Mouse (Mus musculus): Measurements from ENCODE around the gene Foxi2. TPM values are rescaled to one million over a fixed set of nuclear protein-coding genes. Genes with fewer than 3 reads are reported as not detected.

The Foxi2 gene
- polyA plus RNA-seq (2015; fragmentation: Nextera tagmentation; extraction: Ambion mirVana): not detected in 2 replicates

GRCm38 (mm10) chr7:135410237-135410965 lies at the start of gene Foxi2:
TSS of gene Foxi2 (plus strand) at chr7:135410308.
- Histone ChIP-seq H3K4me3 (replicated peaks) (peak within 1 kb of the TSS; percentile 17), H3K27me3 (replicated peaks) (peaks cover 35% of the 10 kb centered on the region), H3K9ac (no peak within 1 kb of the TSS), H3K36me3 (no peaks in the 10 kb centered on the region), H3K4me2 (peak within 1 kb of the TSS; percentile 30), H3K27ac (no peak within 1 kb of the TSS), H3K4me1 (no peaks in the 10 kb centered on the region), H3K9me3 (no peaks in the 10 kb centered on the region)
- WGBS: 3% methylated on average over 51 of the region's 51 CpGs
- no peak for ATAC-seq (ENCODE audit: insufficient read depth, low FRiP score, low read depth)

GRCm38 (mm10) chr7:135364606-135365005 lies 45.5 kb upstream of the Foxi2 start:
- H3K4me1 ChIP-seq: no peaks in the 10 kb centered on the region
- H3K9me3 ChIP-seq: no peaks in the 10 kb centered on the region
- 84% methylated on average over 5 of the region's 5 CpGs for WGBS
- no peak for ATAC-seq (ENCODE audit: insufficient read depth, low FRiP score, low read depth)
- H3K27ac ChIP-seq: no peak overlapping the region
- H3K27me3 ChIP-seq (replicated peaks): no peaks in the 10 kb centered on the region
- H3K4me3 ChIP-seq (replicated peaks): no peak overlapping the region
- H3K9ac ChIP-seq: no peak overlapping the region
- H3K4me2 ChIP-seq: no peak overlapping the region
- H3K36me3 ChIP-seq: no peaks in the 10 kb centered on the region

GRCm38 (mm10) chr7:135376048-135376447 lies 34.1 kb upstream of the Foxi2 start:
- WGBS: 88% methylated on average over 13 of the region's 13 CpGs
- H3K27ac ChIP-seq: no peak overlapping the region
- no peak overlapping the region for H3K9ac ChIP-seq
- H3K36me3 ChIP-seq: no peaks in the 10 kb centered on the region
- no peaks in the 10 kb centered on the region for H3K4me1 ChIP-seq
- H3K9me3 ChIP-seq: no peaks in the 10 kb centered on the region
- no peak overlapping the region for H3K4me3 ChIP-seq (replicated peaks)
- H3K4me2 ChIP-seq: no peak overlapping the region
- H3K27me3 ChIP-seq (replicated peaks): no peaks in the 10 kb centered on the region
- ATAC-seq (ENCODE audit: insufficient read depth, low FRiP score, low read depth): no peak

GRCm38 (mm10) chr7:135376932-135377331 lies 33.2 kb upstream of the Foxi2 start:
- Histone ChIP-seq H3K36me3 (no peaks in the 10 kb centered on the region), H3K27me3 (replicated peaks) (no peaks in the 10 kb centered on the region), H3K4me1 (no peaks in the 10 kb centered on the region), H3K27ac (no peak overlapping the region), H3K4me3 (replicated peaks) (no peak overlapping the region), H3K9ac (no peak overlapping the region), H3K9me3 (no peaks in the 10 kb centered on the region), H3K4me2 (no peak overlapping the region)
- no peak for ATAC-seq (ENCODE audit: insufficient read depth, low FRiP score, low read depth)
- 58% methylated on average over 5 of the region's 5 CpGs for WGBS

GRCm38 (mm10) chr7:135378331-135378730 lies 31.8 kb upstream of the Foxi2 start:
- Histone ChIP-seq H3K36me3 (no peaks in the 10 kb centered on the region), H3K4me1 (no peaks in the 10 kb centered on the region), H3K4me2 (no peak overlapping the region), H3K4me3 (replicated peaks) (no peak overlapping the region), H3K9ac (no peak overlapping the region), H3K9me3 (no peaks in the 10 kb centered on the region), H3K27me3 (replicated peaks) (no peaks in the 10 kb centered on the region), H3K27ac (no peak overlapping the region)
- ATAC-seq (ENCODE audit: insufficient read depth, low FRiP score, low read depth): no peak
- 77% methylated on average over 5 of the region's 5 CpGs for WGBS

GRCm38 (mm10) chr7:135389039-135389438 lies 21.1 kb upstream of the Foxi2 start:
- Histone ChIP-seq H3K9me3 (no peaks in the 10 kb centered on the region), H3K4me1 (no peaks in the 10 kb centered on the region), H3K27ac (no peak overlapping the region), H3K27me3 (replicated peaks) (no peaks in the 10 kb centered on the region), H3K4me2 (no peak overlapping the region), H3K9ac (no peak overlapping the region), H3K4me3 (replicated peaks) (no peak overlapping the region), H3K36me3 (no peaks in the 10 kb centered on the region)
- WGBS: 60% methylated on average over 3 of the region's 3 CpGs
- ATAC-seq (ENCODE audit: insufficient read depth, low FRiP score, low read depth): no peak

- H3K36me3 ChIP-seq: no peaks in the 10 kb centered on the region
- no peak overlapping the region for H3K9ac ChIP-seq
- H3K27ac ChIP-seq: no peak overlapping the region
- H3K4me2 ChIP-seq: no peak overlapping the region
- no peaks in the 10 kb centered on the region for H3K4me1 ChIP-seq
- WGBS: 16% methylated on average over 5 of the region's 5 CpGs
- H3K4me3 ChIP-seq (replicated peaks): no peak overlapping the region
- H3K9me3 ChIP-seq: no peaks in the 10 kb centered on the region
- ATAC-seq (ENCODE audit: insufficient read depth, low FRiP score, low read depth): no peak
- H3K27me3 ChIP-seq (replicated peaks): no peaks in the 10 kb centered on the region
Measured at GRCm38 (mm10) chr7:135392949-135393542, 17.1 kb upstream of the Foxi2 start.

- Histone ChIP-seq H3K4me2 (no peak overlapping the region), H3K9me3 (no peaks in the 10 kb centered on the region), H3K27me3 (replicated peaks) (no peaks in the 10 kb centered on the region), H3K4me3 (replicated peaks) (no peak overlapping the region), H3K9ac (no peak overlapping the region), H3K4me1 (no peaks in the 10 kb centered on the region), H3K36me3 (no peaks in the 10 kb centered on the region), H3K27ac (no peak overlapping the region)
- ATAC-seq (ENCODE audit: insufficient read depth, low FRiP score, low read depth): no peak
- 89% methylated on average over 3 of the region's 3 CpGs for WGBS
Measured at GRCm38 (mm10) chr7:135394436-135394835, 15.7 kb upstream of the Foxi2 start.

- ATAC-seq (ENCODE audit: insufficient read depth, low FRiP score, low read depth): no peak
- Histone ChIP-seq H3K9ac (no peak overlapping the region), H3K4me2 (no peak overlapping the region)
Measured at GRCm38 (mm10) chr7:135395242-135395641, 14.9 kb upstream of the Foxi2 start.

GRCm38 (mm10) chr7:135397096-135397495 lies 13.0 kb upstream of the Foxi2 start:
- H3K4me1 ChIP-seq: no peaks in the 10 kb centered on the region
- no peaks in the 10 kb centered on the region for H3K27me3 ChIP-seq (replicated peaks)
- no peak for ATAC-seq (ENCODE audit: insufficient read depth, low FRiP score, low read depth)
- H3K9ac ChIP-seq: no peak overlapping the region
- 37% methylated on average over 6 of the region's 6 CpGs for WGBS
- H3K4me2 ChIP-seq: no peak overlapping the region
- H3K9me3 ChIP-seq: no peaks in the 10 kb centered on the region
- no peak overlapping the region for H3K27ac ChIP-seq
- no peaks in the 10 kb centered on the region for H3K36me3 ChIP-seq
- H3K4me3 ChIP-seq (replicated peaks): no peak overlapping the region

More at GRCm38 (mm10) chr7:135395242-135395641, 14.9 kb upstream of the Foxi2 start:
- no peak overlapping the region for H3K4me3 ChIP-seq (replicated peaks)
- H3K36me3 ChIP-seq: no peaks in the 10 kb centered on the region
- no peaks in the 10 kb centered on the region for H3K27me3 ChIP-seq (replicated peaks)
- no peaks in the 10 kb centered on the region for H3K9me3 ChIP-seq
- no peaks in the 10 kb centered on the region for H3K4me1 ChIP-seq
- no peak overlapping the region for H3K27ac ChIP-seq

- H3K9ac ChIP-seq: no peak overlapping the region
- H3K9me3 ChIP-seq: no peaks in the 10 kb centered on the region
- H3K27ac ChIP-seq: no peak overlapping the region
- no peaks in the 10 kb centered on the region for H3K36me3 ChIP-seq
- WGBS: 25% methylated on average over 5 of the region's 5 CpGs
- H3K4me3 ChIP-seq (replicated peaks): no peak overlapping the region
- no peak for ATAC-seq (ENCODE audit: insufficient read depth, low FRiP score, low read depth)
- H3K27me3 ChIP-seq (replicated peaks): no peaks in the 10 kb centered on the region
- no peaks in the 10 kb centered on the region for H3K4me1 ChIP-seq
- no peak overlapping the region for H3K4me2 ChIP-seq
Measured at GRCm38 (mm10) chr7:135397874-135398273, 12.2 kb upstream of the Foxi2 start.

GRCm38 (mm10) chr7:135403416-135403815 lies 6.7 kb upstream of the Foxi2 start:
- Histone ChIP-seq H3K36me3 (no peaks in the 10 kb centered on the region), H3K9me3 (no peaks in the 10 kb centered on the region), H3K9ac (no peak overlapping the region), H3K27me3 (replicated peaks) (0 out of 2 replicates have a peak, but pooled peaks cover 3% of the 10 kb centered on the region), H3K4me2 (no peak overlapping the region), H3K4me1 (no peaks in the 10 kb centered on the region), H3K4me3 (replicated peaks) (no peak overlapping the region), H3K27ac (no peak overlapping the region)
- ATAC-seq (ENCODE audit: insufficient read depth, low FRiP score, low read depth): peak; percentile 56; the same call in 1 of the 2 replicates
- WGBS: 12% methylated on average over 5 of the region's 5 CpGs

Measured in stomach, embryonic 15.5 days (tissue).